Mouse (Mus musculus): ENCODE results near the gene Nf1. TPM values are rescaled to one million over a fixed set of nuclear protein-coding genes. Genes with fewer than 3 reads are reported as not detected.

The Nf1 gene
- total RNA-seq, 2 experiments from 2014 or later = 112 to 119 TPM

DNA sequence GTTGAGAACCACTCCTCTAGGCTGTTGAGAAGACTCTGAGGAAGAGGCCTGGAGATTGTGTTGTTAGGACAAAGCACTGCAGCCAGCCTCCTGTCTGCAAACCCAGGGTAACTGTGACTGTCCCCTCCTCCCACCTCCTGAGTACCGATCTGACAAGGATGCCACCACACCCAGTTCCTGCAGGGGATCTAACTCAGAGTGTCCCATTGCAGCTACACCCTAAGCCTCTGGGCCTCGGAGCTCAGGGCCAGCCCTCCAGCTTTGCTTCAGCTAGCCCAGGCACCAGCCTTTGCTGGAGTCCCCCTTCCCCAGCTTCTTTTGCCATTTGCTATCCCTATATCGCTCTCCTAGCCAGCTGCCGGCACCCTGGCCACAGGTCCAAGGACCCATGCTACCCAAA lies 274.2 kb downstream of the Nf1 start:
- intact Hi-C loops (cut with DNase I) = no loop called here
- no peak for DNase-seq (ENCODE audit: low spot score in 2 of 2)

DNA sequence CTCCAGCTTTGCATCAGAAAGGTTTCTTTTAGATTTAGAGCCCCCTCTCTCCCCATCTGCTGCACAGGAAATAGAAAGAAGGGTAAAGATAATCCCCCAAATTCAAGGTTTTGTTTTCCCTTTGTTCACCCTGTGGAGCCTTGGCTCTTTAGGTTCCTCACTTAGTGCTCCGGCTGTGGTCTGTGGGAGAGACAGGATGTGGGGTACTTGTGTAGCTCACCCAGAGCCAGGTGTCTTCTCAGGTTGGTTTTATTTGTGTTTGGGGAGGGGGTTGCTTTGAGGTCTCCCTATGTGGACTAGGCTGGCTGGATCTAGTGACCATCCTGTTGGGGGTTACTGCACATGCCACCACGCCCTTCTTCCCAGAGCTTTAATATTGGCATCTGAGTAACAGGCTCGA lies 275.4 kb downstream of the Nf1 start:
- intact Hi-C loops (cut with DNase I) = no loop called here
- DNase-seq (ENCODE audit: low spot score in 2 of 2) = no peak

DNA sequence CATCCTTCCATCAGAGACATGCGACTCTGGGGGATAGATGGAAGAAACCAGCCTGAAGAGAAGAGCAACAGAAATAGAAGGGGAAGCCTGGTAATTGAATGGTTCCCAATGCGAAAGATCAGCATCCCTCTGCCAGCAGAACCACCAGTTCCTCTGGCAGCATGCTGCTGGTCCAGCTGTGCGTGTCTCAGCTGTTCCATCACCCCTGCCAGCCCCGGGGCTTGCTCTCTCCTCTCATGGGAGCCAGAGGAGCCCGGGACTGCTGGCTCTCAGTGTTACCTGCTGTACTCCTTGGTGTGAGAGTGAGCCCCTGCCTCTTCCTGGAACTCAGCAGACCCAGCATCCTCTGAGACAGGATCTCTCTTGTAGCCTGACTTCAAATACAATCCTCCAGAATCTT lies 276.4 kb downstream of the Nf1 start:
- intact Hi-C loops (cut with DNase I) = no loop called here
- DNase-seq (ENCODE audit: low spot score in 2 of 2) = no peak

DNA sequence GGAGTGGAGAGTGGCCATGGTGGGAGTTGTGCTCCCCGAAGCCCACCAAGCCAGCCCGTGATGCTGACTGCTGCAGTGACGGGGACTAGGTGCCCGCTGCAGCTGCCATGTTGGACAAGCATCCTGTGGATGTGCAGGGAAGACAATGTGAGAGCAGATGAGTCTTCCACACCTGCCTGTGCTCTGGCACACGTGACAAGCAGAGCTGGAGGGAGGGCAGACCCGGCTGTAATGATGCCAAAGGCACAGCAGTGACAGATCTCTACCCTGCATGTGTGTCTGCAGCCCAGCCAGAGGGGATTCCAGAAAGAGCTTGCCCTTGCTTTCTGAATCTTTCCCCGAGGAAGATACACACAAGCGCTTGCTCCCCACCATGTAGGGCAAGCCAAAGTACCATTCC lies 278.5 kb downstream of the Nf1 start:
- no peak for DNase-seq (ENCODE audit: low spot score in 2 of 2)
- intact Hi-C loops (cut with DNase I) = no loop called here

DNA sequence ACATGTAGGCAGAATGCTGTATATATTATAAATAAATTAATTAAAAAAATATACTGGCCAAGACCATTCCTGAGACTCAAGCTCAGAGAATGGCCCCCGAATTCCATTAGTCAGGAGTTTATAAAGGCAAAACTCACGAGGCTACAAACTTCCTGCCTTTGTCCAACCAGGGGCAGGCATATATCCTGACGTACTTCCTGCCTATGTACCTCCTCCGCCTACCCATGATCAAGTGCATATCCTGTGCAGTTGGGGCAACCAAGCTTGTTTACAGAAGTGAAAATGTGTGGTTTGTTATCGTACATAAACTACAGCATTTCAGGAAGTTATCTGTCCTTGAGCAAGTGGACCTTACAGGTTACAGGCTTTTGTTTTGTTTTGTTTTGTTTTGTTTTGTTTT lies 283.5 kb downstream of the Nf1 start:
- no peak for DNase-seq (ENCODE audit: low spot score in 2 of 2)
- intact Hi-C loops (cut with DNase I) = loop anchor here (10.0 kb wide), 1 partner anchor 182 kb away; no protein-coding TSS in a partner anchor

DNA sequence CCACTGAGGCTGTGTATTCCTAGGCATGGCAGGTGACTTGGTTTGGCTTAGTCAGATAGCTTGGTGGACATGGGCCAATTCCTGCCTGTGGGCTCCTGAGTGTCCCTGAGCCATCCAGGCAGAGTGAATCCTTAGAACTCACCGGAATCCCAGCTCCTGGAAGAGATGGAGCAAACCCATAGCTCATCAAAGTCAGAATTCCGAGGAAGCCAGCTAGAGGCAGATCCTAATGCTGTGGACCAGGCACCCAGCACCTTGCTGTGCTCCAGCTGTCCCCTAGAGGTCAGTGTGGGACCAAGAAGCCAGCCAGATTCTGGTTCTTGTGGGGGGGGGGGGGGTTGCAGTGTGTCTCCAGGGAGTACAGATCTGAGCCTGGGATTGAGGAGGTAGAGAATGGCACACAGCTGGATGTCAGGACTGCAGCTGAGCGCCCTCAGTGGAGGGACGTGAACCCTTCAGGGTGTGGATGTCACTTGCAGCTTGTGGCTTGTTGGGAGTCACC lies 285.4 kb downstream of the Nf1 start:
- intact Hi-C loops (cut with DNase I) = loop anchor here (5.0 to 10.0 kb wide), 2 partner anchors 62 to 180 kb away; no protein-coding TSS in a partner anchor
- peak; percentile 79 to 84 for DNase-seq (ENCODE audit: low spot score in 2 of 2)

DNA sequence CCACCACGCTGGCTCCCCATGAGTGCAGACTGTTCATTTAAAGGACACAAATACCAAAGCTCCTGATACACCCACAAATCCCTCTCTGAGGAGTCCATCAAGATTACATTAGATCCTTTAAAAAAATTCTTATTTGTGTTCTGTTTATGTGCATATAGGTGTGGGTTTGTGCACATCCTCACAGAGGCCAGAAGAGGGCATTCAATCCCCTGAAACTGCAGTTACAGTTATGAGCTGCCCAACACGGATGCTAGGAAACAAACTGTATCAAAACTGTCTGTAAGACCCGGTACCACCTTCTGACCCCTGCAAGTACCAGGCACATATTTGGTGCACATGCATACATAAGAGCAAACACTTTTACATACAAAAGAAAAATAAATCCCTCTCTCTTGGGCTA lies 289.2 kb downstream of the Nf1 start:
- intact Hi-C loops (cut with DNase I) = loop anchor here (5.0 to 10.0 kb wide), 2 partner anchors 59 to 176 kb away; no protein-coding TSS in a partner anchor
- DNase-seq (ENCODE audit: low spot score in 2 of 2) = no peak

DNA sequence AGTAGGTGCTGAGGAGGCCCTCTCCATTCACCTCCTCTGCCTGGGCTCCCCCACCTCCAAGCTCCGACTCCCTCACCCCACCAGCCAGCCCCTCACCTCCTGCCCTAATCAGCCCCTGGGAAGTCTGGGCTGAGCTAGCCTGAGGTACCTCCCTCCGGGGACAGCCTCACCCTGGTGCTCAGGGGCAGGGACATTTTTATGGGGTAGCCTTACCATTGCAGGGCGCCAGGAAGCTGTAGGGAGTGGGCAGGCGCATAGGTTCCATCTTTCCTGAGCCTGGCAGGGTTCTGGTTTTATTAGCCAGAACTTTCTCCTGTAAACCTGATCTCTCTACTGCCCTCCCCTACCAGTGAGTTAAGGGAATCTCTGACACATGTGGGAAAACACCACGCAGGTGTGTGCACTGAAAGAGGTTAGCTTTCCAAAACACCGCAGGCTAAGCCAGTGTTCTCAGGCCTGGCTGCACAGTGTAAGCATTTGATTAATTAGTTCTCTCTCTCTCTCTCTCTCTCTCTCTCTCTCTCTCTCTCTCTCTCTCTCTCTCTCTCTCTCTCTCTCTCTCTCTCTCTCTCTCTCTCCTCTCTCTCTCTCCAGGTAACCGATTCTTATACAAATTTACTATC lies 290.4 kb downstream of the Nf1 start:
- no peak for DNase-seq (ENCODE audit: low spot score in 2 of 2)
- intact Hi-C loops (cut with DNase I) = loop anchor here (5.0 to 10.0 kb wide), 2 partner anchors 57 to 175 kb away; no protein-coding TSS in a partner anchor

DNA sequence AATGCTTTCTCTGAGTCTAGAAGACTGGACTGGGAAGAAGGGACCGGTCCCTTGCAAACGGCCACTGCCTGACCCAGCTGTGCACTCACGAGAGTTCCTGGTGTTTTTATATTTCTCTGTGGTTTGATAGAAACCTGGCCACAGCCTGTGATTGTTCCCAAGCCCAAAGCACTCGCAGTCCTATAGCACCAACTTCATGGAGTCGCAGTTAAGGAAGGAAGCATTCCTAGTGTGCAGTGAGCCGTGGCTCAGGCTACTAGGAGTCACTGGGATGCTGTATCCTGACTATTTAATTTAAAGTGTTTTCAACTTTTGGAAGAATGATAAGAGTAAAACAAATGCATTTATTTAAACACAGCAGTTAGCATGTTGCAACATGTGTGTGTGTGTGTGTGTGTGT lies 291.0 kb downstream of the Nf1 start:
- no peak for DNase-seq (ENCODE audit: low spot score in 2 of 2)
- intact Hi-C loops (cut with DNase I) = no loop called here

Other genes starting within 250 kb of the Nf1 start
- 10 to 100 TPM; 55.5 to 56.7 TPM for gene Ksr1, start 193.3 kb upstream of the Nf1 start, total RNA-seq (2021)
- gene Wsb1, start 85.0 kb upstream of the Nf1 start, total RNA-seq (2021) = 10 to 100 TPM; 60.8 to 75.4 TPM
- gene Gm9964, start 42.8 kb upstream of the Nf1 start, total RNA-seq (2021) = 1 to 10 TPM in 1 of 2 experiments, under 1 TPM in 1; 0.68 to 1.3 TPM
- gene Omg, start 164.4 kb downstream of the Nf1 start, total RNA-seq (2021) = 100 to 1,000 TPM; 105 to 116 TPM
- under 1 TPM; 0.35 to 0.36 TPM for gene Evi2b, start 184.1 kb downstream of the Nf1 start, total RNA-seq (2021)
- gene Evi2, start 190.9 kb downstream of the Nf1 start, total RNA-seq (2021) = under 1 TPM in 1 of 2 experiments, not detected in 1; 0.13 TPM
- gene Evi2a, start 190.9 kb downstream of the Nf1 start, total RNA-seq (2021) = 10 to 100 TPM in 1 of 2 experiments, 1 to 10 TPM in 1; 5.5 to 10.2 TPM